Mouse (Mus musculus) lung, adult 2 months (tissue): ENCODE data around the gene Wasl.

Source experiments
- CTCF ChIP-seq: fragments of 200-500 bp; IDR thresholded peaks from 2 replicates; pipeline ENCODE4 v1.5.1; 2011; ENCODE audit warnings: mild to moderate bottlenecking, low read length, control low read depth; ENCODE audit not compliant: insufficient read depth
- POLR2A ChIP-seq: fragments of 200-500 bp; IDR thresholded peaks from 2 replicates; pipeline ENCODE4 v1.6.1; 2011; ENCODE audit warnings: low read depth, mild to moderate bottlenecking, control low read depth, low read length, borderline replicate concordance; ENCODE audit errors: extremely low read depth

GRCm38 (mm10) chr6:24622098-24622497 lies 42.7 kb downstream of the Wasl start:
- TF ChIP-seq CTCF (no peak), POLR2A (no peak)
